Mouse (Mus musculus): Measurements from ENCODE around the gene Clec4f. TPM values are rescaled to one million over a fixed set of nuclear protein-coding genes. Genes with fewer than 3 reads are reported as not detected.

Clec4f gene
- total RNA-seq (2021) = not detected
- long read RNA-seq, experiment 1 = 0 reads
- long read RNA-seq, experiment 2 = 0 reads

GRCm38 (mm10) chr6:83656087-83656486, at the start of gene Clec4f:
TSS of gene Clec4f (minus strand) at chr6:83656187.
- DNase-seq = no peak
- intact Hi-C loops (cut with DNase I) = no loop called here

- no peak for DNase-seq
- intact Hi-C loops (cut with DNase I) = no loop called here
Measured at GRCm38 (mm10) chr6:83704701-83705100, 48.7 kb upstream of the Clec4f start.

GRCm38 (mm10) chr6:83704294-83704693, 48.3 kb upstream of the Clec4f start:
- intact Hi-C loops (cut with DNase I) = no loop called here
- no peak for DNase-seq

DNA sequence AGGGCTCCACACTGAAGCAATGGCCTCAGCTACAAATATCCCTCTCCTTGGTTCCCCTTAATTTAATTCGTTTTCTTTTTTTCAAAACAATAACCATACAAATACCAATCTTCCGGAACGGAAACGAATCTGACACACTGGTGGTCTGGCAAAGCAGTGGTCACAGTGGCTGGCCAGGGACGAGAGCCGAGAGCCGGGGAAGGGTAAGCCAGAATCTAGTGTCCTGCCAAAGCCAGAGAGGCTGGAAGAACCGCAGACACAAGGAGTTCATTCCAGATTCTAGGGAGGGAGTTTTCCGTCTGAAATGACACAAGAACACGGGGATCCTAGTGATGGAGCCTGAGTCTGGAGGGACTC, 47.7 kb upstream of the Clec4f start:
- DNase-seq = no peak
- intact Hi-C loops (cut with DNase I) = no loop called here

DNA sequence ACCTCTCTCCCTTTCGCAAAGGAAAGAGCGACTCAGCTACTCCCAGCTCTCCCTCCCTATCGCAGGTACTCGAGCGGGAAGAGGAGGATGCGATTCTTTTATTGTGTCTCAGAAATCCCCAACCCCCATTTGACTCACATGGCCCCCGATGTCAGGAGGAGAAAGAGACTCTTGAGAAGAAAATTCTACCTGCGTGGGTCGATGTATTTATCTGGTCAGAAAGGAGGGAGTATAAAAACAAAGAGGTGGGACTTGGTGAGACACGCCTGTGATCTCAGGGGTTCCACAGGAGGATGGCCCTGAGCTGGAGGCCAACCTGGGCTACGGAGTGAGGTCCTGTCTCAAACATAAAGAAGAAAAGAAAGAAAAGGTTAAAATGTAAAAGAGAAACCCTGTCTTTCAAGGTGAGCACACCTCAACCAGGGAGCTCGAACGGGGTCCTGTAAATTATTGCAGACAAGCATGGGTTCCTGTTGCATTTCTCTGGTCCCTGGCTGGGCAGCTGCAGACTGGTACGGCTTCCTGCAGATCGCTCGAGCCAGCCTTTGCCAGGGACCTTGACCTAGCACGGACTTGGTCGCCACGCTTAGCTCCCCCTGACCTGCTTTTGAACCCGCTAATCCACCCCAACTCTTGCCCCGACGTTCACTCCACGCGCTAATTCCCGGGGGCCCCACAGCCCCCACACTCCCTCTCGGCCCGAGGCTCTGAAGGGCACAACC, 47.2 kb upstream of the Clec4f start:
- DNase-seq = no peak
- intact Hi-C loops (cut with DNase I) = no loop called here

- no peak for DNase-seq
- intact Hi-C loops (cut with DNase I) = no loop called here
Measured at GRCm38 (mm10) chr6:83702146-83702999, 46.4 kb upstream of the Clec4f start.

GRCm38 (mm10) chr6:83701001-83701400, 45.0 kb upstream of the Clec4f start:
- DNase-seq = no peak
- intact Hi-C loops (cut with DNase I) = no loop called here

DNA sequence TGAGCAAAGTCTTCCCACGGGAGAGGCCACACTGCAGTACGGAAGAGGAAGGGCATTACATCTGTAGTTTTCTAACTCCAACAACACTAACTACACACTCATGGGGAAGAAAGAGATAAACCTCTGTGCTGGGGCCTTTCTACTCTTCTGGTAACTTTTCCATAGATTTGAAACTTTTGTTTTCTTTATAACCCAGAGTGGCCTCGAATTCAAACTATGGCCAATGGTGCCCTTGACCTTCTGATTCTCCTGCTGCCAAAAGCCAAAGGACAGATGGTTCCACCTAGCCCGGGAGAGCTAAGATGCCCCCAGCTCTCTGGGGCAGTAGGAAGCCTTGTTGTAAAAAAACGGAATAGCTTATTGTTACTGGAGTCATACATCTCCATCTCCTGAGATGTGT, 44.0 kb upstream of the Clec4f start:
- intact Hi-C loops (cut with DNase I) = no loop called here
- DNase-seq = no peak

GRCm38 (mm10) chr6:83697932-83698331, 41.9 kb upstream of the Clec4f start:
- intact Hi-C loops (cut with DNase I) = no loop called here
- no peak for DNase-seq

- intact Hi-C loops (cut with DNase I) = no loop called here
- no peak for DNase-seq
Measured at GRCm38 (mm10) chr6:83696684-83697083, 40.7 kb upstream of the Clec4f start.

GRCm38 (mm10) chr6:83695731-83696130, 39.7 kb upstream of the Clec4f start:
- intact Hi-C loops (cut with DNase I) = no loop called here
- DNase-seq = no peak

GRCm38 (mm10) chr6:83693835-83694234, 37.8 kb upstream of the Clec4f start:
- intact Hi-C loops (cut with DNase I) = loop anchor here (1.0 kb wide), 1 partner anchor 37 kb away; no protein-coding TSS in a partner anchor
- peak; percentile 23 to 78 for DNase-seq

GRCm38 (mm10) chr6:83692962-83693361, 37.0 kb upstream of the Clec4f start:
- no peak for DNase-seq
- intact Hi-C loops (cut with DNase I) = no loop called here

GRCm38 (mm10) chr6:83690936-83691335, 34.9 kb upstream of the Clec4f start:
- DNase-seq = no peak
- intact Hi-C loops (cut with DNase I) = no loop called here

GRCm38 (mm10) chr6:83690277-83690676, 34.3 kb upstream of the Clec4f start:
- intact Hi-C loops (cut with DNase I) = no loop called here
- peak; percentile 43 to 69 for DNase-seq

- no peak for DNase-seq
- intact Hi-C loops (cut with DNase I) = no loop called here
Measured at GRCm38 (mm10) chr6:83689374-83689773, 33.4 kb upstream of the Clec4f start.

- intact Hi-C loops (cut with DNase I) = loop anchor here (10.0 kb wide), 1 partner anchor 453 kb away; no protein-coding TSS in a partner anchor
- DNase-seq = no peak
Measured at GRCm38 (mm10) chr6:83677757-83678156, 21.8 kb upstream of the Clec4f start, which contains the start of gene Cd207. TSS of gene Cd207 (minus strand) at chr6:83677857.

DNA sequence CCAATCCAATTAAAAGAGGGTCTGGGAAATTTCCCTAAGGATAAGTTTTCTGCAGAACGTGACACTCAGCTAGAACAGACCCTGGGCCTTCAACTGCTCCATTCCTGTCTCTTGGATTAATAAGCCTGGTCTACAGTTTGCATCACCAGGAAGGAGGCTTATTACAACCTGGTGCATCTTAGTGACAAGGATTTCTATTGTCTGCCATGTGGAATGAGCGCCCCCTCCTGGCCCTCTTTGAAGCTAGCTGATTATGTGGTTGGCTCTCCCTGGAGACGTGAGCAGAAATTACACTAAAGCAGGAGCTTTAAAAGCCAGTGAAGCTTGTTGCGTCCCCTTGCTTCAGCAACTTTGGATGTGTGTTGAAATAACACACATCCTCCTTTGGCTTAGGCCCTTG, 17.4 kb upstream of the Clec4f start:
- peak; percentile 70 to 82 for DNase-seq
- intact Hi-C loops (cut with DNase I) = loop anchor here (1.0 to 10.0 kb wide), 3 partner anchors 90 to 449 kb away; no protein-coding TSS in a partner anchor

- DNase-seq = no peak
- intact Hi-C loops (cut with DNase I) = no loop called here
Measured at GRCm38 (mm10) chr6:83665009-83665408, 9.0 kb upstream of the Clec4f start.

DNA sequence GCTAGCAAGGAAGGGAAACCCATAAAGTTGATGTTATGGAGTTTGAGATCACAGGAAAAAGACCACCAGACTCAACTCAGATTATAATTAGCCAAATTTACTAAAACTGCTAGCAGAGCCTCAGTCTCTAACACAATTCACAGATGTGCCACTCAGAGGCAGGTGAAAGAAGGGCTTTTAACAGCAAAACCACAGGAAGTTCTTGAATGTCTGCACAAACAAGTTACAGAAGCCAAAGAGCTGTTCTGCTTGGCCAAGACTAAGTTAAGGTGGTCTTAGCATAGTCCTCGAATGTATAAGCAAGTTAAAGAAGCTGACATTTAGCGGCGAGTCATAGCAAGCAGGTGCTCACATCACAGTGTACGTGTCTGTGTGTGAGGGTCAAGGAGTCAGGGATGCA, 4.8 kb upstream of the Clec4f start:
- intact Hi-C loops (cut with DNase I) = no loop called here
- no peak for DNase-seq

GRCm38 (mm10) chr6:83646715-83647114, 9.3 kb downstream of the Clec4f start:
- intact Hi-C loops (cut with DNase I) = no loop called here
- DNase-seq = no peak

GRCm38 (mm10) chr6:83635329-83635728, 20.7 kb downstream of the Clec4f start:
- no peak for DNase-seq
- intact Hi-C loops (cut with DNase I) = no loop called here

All from heart, postnatal 14 days (tissue).